Mouse (Mus musculus) ES-Bruce4 (cell line): ENCODE data around the gene Mcm9. TPM values are rescaled to one million over a fixed set of nuclear protein-coding genes. Genes with fewer than 3 reads are reported as not detected.

Experiments used
- H3K27ac ChIP-seq: 2 replicates; pipeline ENCODE4 v1.5.1; 2012; ENCODE audit warnings: low read length, inconsistent platforms; ENCODE audit not compliant: insufficient read depth
- H3K27me3 ChIP-seq: 2 replicates; pipeline ENCODE4 v1.6.1; 2012; ENCODE audit warnings: mild to moderate bottlenecking, low read length, inconsistent platforms; ENCODE audit not compliant: control insufficient read depth, poor library complexity, insufficient read depth, severe bottlenecking
- H3K36me3 ChIP-seq: 2 replicates; pipeline ENCODE4 v1.6.1; 2012; ENCODE audit warnings: inconsistent platforms, mild to moderate bottlenecking, low read length, moderate library complexity; ENCODE audit not compliant: control insufficient read depth, poor library complexity, insufficient read depth, severe bottlenecking
- H3K4me1 ChIP-seq: one replicate; pipeline ENCODE4 v1.8.1; 2011; ENCODE audit warnings: low read length; ENCODE audit not compliant: control insufficient read depth, insufficient read depth
- H3K4me3 ChIP-seq: 2 replicates; pipeline ENCODE4 v1.5.1; 2011; ENCODE audit warnings: low read depth, mild to moderate bottlenecking, low read length
- H3K9ac ChIP-seq: 2 replicates; pipeline ENCODE4 v1.6.1; 2012; ENCODE audit warnings: low read depth, mild to moderate bottlenecking, inconsistent platforms; ENCODE audit not compliant: poor library complexity, severe bottlenecking
- H3K9me3 ChIP-seq: replicated peaks from 2 replicates; pipeline ENCODE4 v1.6.1; 2012; ENCODE audit warnings: mild to moderate bottlenecking, low read length, inconsistent platforms; ENCODE audit not compliant: control insufficient read depth, poor library complexity, insufficient read depth, severe bottlenecking
- CTCF ChIP-seq: IDR thresholded peaks from one replicate; pipeline ENCODE4 v1.8.1; 2011; ENCODE audit warnings: low read depth, low read length
- EP300 ChIP-seq: IDR thresholded peaks from 2 replicates; pipeline ENCODE4 v1.6.1; 2011; ENCODE audit warnings: low read depth, low read length; ENCODE audit not compliant: insufficient read depth
- POLR2A ChIP-seq: IDR thresholded peaks from one replicate; pipeline ENCODE4 v1.8.1; 2011; ENCODE audit warnings: low read length; ENCODE audit not compliant: insufficient read depth
- polyA plus RNA-seq: library from polyadenylated mRNA; stranded (reverse); fragments of >200 nt; gene quantifications from 2 replicates; pipeline ENCODE4 v1.2.4, GENCODE M21; 2011; ENCODE audit warnings: low read depth; ENCODE audit not compliant: missing spikeins, insufficient read depth, insufficient read length

Mcm9 gene
- polyA plus RNA-seq, 1 experiment, result 13.9 TPM

DNA sequence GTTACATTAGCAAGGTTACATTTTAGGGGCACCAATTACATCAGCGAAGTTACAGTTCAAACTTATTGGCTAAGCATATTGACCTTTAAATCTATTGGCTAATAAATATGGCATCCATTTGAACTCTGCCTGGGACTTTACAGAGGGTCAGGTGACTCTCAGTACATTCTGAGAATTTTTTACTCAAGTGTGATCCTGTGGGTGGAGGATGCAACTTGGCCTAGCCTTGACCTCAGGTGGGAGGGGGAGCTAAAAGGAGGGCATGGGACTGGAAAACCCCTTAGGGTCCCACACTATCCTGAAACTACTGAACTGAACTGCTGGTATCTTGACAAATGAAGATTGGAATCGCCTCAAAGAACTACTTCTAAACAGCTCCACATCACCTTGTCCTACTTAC, 103.9 kb downstream of the Mcm9 start:
- TF ChIP-seq EP300 (no peak), POLR2A (no peak), CTCF (no peak)
- no peaks in the 10 kb centered on the region for H3K4me1 ChIP-seq
- no peaks in the 10 kb centered on the region for H3K27me3 ChIP-seq
- H3K9ac ChIP-seq, result no peak overlapping the region
- H3K9me3 ChIP-seq, result no peaks in the 10 kb centered on the region
- no peak overlapping the region for H3K4me3 ChIP-seq
- H3K36me3 ChIP-seq, result no peaks in the 10 kb centered on the region
- H3K27ac ChIP-seq, result no peak overlapping the region

DNA sequence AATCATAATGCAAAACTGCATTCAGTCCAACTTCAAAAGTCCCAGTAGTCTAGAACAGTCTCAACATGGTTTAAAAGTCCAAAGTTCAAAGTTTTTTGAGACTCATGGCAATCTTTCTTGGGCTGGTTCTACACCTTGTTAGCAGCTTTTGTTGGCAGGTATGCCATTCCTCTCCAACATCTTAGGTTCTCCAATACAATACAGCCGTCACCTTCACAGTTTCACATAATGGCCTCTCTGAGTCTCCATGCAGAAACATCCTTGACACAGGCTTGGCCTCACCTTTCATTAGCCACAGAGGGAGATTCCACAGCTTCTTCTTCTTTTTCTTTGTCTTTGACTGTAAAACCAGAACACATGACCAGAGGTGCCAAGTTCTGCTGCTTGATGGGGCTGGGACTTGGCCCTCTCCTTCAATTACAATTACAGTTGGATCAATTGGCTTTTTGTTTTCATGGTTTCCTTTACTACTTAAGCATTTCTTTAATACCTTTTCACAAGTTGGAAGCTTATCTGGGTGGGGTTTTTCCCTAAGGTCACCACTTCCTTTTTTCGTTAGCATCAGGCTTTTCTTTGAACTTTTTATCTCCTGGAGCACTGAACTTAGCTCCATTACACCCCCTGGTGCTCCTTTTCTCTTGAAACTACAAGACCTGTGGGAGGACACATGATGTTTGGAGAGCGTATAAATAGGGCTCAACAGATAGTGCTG, 104.8 kb downstream of the Mcm9 start:
- no peaks in the 10 kb centered on the region for H3K9me3 ChIP-seq
- TF ChIP-seq POLR2A (no peak), CTCF (no peak), EP300 (no peak)
- H3K36me3 ChIP-seq, result no peaks in the 10 kb centered on the region
- H3K4me3 ChIP-seq, result no peak overlapping the region
- H3K4me1 ChIP-seq, result no peaks in the 10 kb centered on the region
- no peak overlapping the region for H3K9ac ChIP-seq
- H3K27ac ChIP-seq, result no peak overlapping the region
- H3K27me3 ChIP-seq, result no peaks in the 10 kb centered on the region; the same call in 1 of the 2 replicates

DNA sequence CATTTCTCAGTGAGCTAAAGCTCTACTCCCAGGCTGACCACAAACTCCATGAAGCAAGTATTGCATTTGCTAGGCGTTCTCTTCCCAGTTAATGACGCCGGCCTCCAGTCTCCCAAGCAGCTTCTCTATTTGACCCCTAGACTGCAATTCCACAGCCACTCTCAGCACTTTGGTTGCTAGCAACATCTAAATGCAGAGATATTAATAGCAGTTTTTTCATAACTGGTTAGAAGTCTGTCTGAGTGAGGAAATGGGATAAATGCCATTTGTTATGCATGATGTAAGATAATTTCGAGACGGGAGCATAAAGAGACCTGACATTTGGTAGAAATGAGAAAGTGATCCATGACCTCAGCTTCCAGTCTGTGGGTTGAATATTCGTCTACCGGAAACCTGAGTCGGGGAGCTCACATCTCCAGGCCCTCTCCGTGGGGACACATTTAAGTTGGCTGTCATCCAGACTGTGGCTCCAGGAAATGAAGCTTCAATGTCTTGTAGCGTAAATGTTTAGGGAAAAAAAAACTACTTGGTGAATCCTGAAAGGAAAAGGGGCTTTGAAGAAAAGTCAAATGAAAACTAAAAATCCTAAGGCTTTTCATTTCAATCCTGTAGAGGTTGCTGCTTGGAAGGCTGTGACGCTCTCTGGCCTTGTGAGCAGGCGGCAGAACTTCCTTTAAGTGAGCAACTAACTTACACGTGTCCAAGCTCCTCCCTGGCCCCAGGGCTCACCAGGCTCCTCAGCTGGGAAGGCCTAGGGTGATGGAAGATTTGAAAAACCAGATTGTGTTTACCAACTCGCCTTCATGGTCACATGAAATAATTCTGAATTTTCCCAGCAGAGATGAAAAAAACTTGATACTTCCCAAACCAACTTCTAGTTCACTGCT, 110.9 kb downstream of the Mcm9 start:
- no peaks in the 10 kb centered on the region for H3K4me1 ChIP-seq
- H3K9ac ChIP-seq, result no peak overlapping the region
- H3K27ac ChIP-seq, result no peak overlapping the region
- H3K9me3 ChIP-seq, result no peaks in the 10 kb centered on the region
- H3K27me3 ChIP-seq, result no peaks in the 10 kb centered on the region; the same call in 1 of the 2 replicates
- TF ChIP-seq EP300, result no peak
- TF ChIP-seq POLR2A, result no peak
- TF ChIP-seq CTCF, result no peak
- H3K36me3 ChIP-seq, result no peaks in the 10 kb centered on the region
- H3K4me3 ChIP-seq, result no peak overlapping the region

DNA sequence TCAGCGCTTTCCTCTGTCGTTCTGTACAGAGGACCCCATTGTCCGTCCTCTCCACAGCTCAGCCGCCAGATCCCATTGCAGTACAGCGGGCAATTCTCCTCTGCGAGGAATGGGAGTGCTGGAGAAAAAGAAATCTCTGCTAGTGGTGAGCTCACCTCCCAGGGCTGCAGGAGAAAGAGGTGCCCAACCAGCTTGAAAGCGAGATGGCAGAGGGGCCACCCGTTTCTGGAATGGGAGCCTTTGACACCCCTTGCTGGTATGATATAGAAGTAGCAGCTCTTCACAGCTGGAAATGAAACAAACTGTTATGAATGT, 111.7 kb downstream of the Mcm9 start:
- Histone ChIP-seq H3K27ac (no peak overlapping the region), H3K27me3 (no peaks in the 10 kb centered on the region; the same call in 1 of the 2 replicates), H3K36me3 (no peaks in the 10 kb centered on the region), H3K9me3 (no peaks in the 10 kb centered on the region), H3K9ac (no peak overlapping the region), H3K4me1 (no peaks in the 10 kb centered on the region), H3K4me3 (no peak overlapping the region)
- TF ChIP-seq EP300 (no peak), POLR2A (no peak)

DNA sequence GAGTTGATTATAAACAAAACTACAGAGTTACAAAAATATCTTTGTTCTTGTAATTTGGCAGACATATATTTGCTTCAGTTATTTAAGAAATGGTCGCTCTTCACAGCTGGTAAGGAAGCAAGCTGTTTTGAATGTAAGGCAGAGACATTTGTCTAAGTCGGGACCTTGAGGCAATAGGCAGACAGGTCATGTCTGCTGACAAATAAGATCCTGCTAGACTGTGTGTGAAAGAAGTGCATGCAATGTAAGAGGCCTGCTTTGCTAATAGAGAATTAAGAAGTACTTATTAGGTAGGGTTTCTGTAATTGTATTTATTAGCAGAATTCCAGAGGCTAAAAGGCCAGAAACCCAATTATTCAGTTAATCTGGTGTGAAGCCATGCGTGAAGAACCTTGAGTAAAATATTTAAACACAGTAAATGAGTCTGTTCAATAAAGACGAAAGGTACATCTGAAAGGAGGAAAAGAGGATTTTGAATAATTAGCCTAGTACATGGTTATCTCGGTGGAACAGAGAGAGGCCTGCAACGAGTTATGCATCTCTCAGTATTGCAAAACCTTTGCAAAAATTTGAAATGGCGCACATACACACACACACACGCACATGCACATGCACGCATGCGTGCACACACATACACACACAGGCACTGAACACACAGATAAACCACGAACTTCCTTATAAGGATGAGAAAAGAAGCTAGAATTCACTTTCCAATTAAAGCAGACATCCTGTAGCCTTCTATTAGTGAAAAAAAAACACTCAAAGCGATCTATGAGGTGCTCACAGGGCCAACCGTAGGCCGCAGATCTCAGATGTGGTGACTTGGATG, 112.3 kb downstream of the Mcm9 start:
- Histone ChIP-seq H3K4me1 (no peaks in the 10 kb centered on the region), H3K27ac (no peak overlapping the region), H3K27me3 (no peaks in the 10 kb centered on the region; the same call in 1 of the 2 replicates), H3K36me3 (no peaks in the 10 kb centered on the region), H3K9me3 (no peaks in the 10 kb centered on the region), H3K4me3 (no peak overlapping the region), H3K9ac (no peak overlapping the region)
- TF ChIP-seq POLR2A (no peak), CTCF (no peak), EP300 (no peak)

DNA sequence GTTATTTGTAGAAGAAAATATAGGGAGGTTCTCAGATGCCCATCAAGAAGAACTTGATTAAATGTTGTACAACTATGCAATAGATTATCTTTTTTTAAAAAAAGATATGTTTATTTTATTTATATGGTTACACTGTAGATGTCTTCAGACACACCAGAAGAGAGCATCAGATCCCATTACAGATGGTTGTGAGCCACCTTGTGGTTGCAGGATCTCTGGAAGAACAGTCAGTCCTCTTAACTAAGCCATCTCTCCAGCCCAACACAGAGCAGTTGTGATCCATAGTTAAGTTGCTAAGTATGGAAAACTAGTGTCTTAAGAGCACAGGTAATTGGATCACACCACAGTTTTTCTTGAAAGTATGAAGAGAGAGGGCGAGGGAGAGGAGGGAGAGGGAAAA, 117.7 kb downstream of the Mcm9 start:
- H3K9ac ChIP-seq, result no peak overlapping the region
- H3K36me3 ChIP-seq, result no peaks in the 10 kb centered on the region
- H3K27me3 ChIP-seq, result no peaks in the 10 kb centered on the region
- no peaks in the 10 kb centered on the region for H3K9me3 ChIP-seq
- TF ChIP-seq POLR2A (no peak), EP300 (no peak), CTCF (no peak)
- no peaks in the 10 kb centered on the region for H3K4me1 ChIP-seq
- H3K4me3 ChIP-seq, result no peak overlapping the region
- no peak overlapping the region for H3K27ac ChIP-seq
